Mouse (Mus musculus): Measurements from ENCODE around the gene Tbc1d30.

Tbc1d30 gene

GRCm38 (mm10) chr10:121313049-121313448 is 38.0 kb downstream of the Tbc1d30 start:
- no peak for DNase-seq (ENCODE audit: low spot score)

GRCm38 (mm10) chr10:121310511-121311221 is 40.4 kb downstream of the Tbc1d30 start:
- no peak for DNase-seq (ENCODE audit: low spot score)

- no peak for DNase-seq (ENCODE audit: low spot score)
Observed at GRCm38 (mm10) chr10:121309801-121310510, 41.1 kb downstream of the Tbc1d30 start.

GRCm38 (mm10) chr10:121309123-121309655 is 41.9 kb downstream of the Tbc1d30 start:
- DNase-seq (ENCODE audit: low spot score), result no peak

- no peak for DNase-seq (ENCODE audit: low spot score)
Observed at GRCm38 (mm10) chr10:121305441-121305840, 45.6 kb downstream of the Tbc1d30 start.

DNA sequence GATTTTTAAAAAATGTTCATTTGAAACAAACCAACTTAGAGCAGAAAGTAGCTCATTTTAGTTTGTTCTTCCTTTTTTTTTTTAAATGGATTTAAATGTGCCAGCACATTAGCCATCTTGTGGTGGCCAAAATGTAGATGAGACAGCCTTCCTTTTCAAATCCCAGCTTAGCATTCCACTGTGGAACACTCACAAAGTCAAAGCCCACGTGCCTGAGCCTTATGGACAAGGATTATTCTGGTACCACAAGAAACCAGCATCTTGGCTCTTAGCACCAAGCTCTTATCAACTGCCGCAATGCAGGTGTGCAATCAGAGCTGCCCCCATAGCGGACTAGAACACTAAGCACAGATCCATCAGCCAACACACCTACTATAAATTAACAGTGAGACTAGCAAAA is 47.5 kb downstream of the Tbc1d30 start:
- no peak for DNase-seq (ENCODE audit: low spot score)

DNA sequence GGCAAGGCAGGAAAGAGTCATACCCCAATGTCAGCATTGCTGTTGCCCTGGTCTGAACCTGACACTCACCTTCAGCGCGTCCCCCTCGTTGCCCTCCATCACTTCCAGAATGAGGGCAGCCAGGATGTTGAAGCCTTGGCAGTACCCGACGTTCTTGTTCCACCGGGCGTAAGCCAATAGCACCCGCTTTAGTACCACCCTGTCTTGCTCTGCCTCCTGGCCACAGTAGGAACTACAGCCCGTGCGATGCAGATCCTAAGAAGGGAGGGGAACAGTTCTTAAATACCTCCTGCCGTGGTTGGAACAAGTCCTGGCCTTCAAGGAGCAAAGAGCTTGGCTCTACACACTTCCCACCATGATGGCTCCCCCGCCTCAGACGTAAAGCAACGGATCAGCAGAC is 49.2 kb downstream of the Tbc1d30 start:
- DNase-seq (ENCODE audit: low spot score), result no peak

DNA sequence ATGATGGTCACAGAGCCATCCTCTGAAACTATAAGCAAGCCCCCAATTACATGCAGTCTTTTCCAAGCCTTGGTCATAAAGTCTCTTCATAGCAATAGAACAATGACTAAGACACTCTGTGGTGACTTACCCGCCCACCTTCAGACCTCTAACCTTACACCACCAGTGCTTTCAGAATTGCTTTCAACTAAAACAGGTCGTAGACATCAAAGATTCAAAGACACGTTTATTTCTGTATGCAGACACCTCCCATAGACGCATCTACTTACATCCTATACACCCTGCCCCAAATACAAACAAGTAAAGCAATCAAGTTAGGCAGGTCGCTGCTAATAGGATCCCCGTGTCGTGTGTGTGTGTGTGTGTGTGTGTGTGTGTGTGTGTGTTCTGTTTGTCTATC is 50.4 kb downstream of the Tbc1d30 start:
- DNase-seq (ENCODE audit: low spot score), result no peak

- no peak for DNase-seq (ENCODE audit: low spot score)
Observed at GRCm38 (mm10) chr10:121297054-121297701, 53.9 kb downstream of the Tbc1d30 start.

- DNase-seq (ENCODE audit: low spot score), result no peak
Observed at GRCm38 (mm10) chr10:121294471-121294870, 56.6 kb downstream of the Tbc1d30 start.

DNA sequence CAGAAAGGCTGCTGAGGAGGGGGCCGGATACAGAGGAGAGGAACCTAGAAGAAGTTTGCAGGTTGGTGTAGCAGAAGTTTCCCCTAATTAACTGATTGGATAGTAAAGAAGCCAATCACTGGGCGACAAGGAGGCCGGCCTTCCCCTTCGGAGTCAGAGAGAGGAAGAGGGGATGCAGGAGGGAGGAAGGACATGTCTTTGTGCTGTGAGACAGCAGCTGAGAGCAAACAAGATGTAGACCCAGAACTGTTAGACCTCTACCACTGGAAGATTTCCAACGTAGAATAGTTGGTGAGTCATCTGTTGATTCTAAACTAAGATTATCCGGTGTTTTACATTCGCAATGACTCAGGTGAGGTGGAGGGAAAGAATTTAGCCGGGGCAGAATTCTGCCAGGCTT is 57.2 kb downstream of the Tbc1d30 start:
- no peak for DNase-seq (ENCODE audit: low spot score)

GRCm38 (mm10) chr10:121291272-121291917 is 59.7 kb downstream of the Tbc1d30 start:
- DNase-seq (ENCODE audit: low spot score), result no peak

GRCm38 (mm10) chr10:121290682-121291078 is 60.4 kb downstream of the Tbc1d30 start:
- no peak for DNase-seq (ENCODE audit: low spot score)

- DNase-seq (ENCODE audit: low spot score), result no peak
Observed at GRCm38 (mm10) chr10:121289970-121290681, 61.0 kb downstream of the Tbc1d30 start.

GRCm38 (mm10) chr10:121282926-121283325 is 68.2 kb downstream of the Tbc1d30 start:
- DNase-seq (ENCODE audit: low spot score), result no peak

GRCm38 (mm10) chr10:121282436-121282835 is 68.6 kb downstream of the Tbc1d30 start:
- no peak for DNase-seq (ENCODE audit: low spot score)

DNA sequence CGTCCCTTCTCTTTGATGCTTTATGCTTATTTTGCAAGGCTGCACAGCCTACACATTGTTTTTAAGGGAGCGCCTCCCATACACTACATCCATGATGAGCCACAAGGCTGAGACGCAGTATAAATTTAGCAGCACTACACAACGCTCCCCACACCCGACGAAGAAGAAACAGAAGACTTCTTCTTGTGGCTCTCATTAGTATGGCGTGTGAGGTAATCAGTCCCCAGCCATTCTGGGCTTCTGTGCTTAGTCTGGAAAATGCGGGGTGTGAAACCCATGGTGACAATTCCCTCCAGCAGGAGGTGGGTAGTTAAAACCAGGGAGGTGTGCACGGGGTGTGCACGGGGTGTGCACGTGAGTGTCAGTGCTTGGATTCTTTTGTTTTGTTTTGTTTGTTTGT is 70.1 kb downstream of the Tbc1d30 start:
- DNase-seq (ENCODE audit: low spot score), result no peak

GRCm38 (mm10) chr10:121277022-121277471 is 74.0 kb downstream of the Tbc1d30 start:
- DNase-seq (ENCODE audit: low spot score), result no peak

DNA sequence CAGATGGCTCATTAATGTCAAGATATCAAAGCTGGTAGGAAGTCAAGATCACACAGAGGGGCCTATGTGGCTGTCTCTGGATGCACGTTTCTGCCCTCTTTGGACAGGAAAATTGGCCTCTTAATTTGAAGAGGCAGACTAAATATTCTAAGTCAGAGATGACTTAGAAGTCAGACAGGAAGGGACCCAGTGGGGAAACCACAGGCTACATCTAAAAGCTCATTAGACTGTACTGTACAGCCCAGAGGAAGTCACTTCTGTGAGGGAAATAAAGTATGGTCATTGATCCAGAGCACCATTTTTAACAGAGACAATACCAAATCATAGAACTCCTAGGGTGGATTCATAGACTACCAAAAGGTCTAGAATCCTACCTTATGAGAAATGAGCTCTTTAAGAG is 76.1 kb downstream of the Tbc1d30 start:
- no peak for DNase-seq (ENCODE audit: low spot score)

DNA sequence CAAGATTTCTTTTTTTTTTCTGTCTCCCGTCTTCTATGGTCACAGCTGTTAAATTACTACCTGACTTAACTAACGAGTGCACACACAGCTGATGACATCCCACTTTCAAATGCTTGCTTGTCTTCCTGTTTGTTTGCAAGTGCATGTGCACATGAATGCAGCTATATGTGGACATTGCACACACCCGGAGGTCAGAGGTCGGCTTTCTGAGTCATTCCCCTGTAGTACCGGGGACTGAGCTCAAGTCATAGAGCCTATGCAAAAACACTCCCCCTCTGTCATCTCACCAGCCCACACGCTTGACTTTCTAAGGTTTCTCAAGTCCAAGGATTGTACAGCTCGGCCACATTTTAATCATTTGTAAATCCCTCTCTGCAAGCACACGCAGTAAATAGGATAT is 80.1 kb downstream of the Tbc1d30 start:
- DNase-seq (ENCODE audit: low spot score), result no peak

- DNase-seq (ENCODE audit: low spot score), result no peak
Observed at GRCm38 (mm10) chr10:121268771-121269170, 82.3 kb downstream of the Tbc1d30 start.

GRCm38 (mm10) chr10:121264204-121264575 is 86.9 kb downstream of the Tbc1d30 start:
- DNase-seq (ENCODE audit: low spot score), result no peak
